Mouse (Mus musculus) intestine, embryonic 16.5 days (tissue): Measurements from ENCODE around the gene 2310061I04Rik. TPM values are rescaled to one million over a fixed set of nuclear protein-coding genes. Genes with fewer than 3 reads are reported as not detected.

Experiments
- ATAC-seq: fragments of 200-750 bp; cut with Nextera tagmentation; 2 replicates; pipeline ENCODE4 v1.8.0; 2017; ENCODE audit warnings: moderate TSS enrichment, moderate library complexity
- H3K27ac ChIP-seq: fragments of 300-500 bp; sonication (generic); 2 replicates; pipeline ENCODE4 v1.5.1; 2014; ENCODE audit warnings: mild to moderate bottlenecking, low read length
- H3K27me3 ChIP-seq: fragments of 300-500 bp; sonication (generic); replicated peaks from 2 replicates; pipeline ENCODE4 v1.6.1; 2014; ENCODE audit warnings: low read length, control low read depth, mixed read lengths; ENCODE audit not compliant: control insufficient read depth, insufficient read depth
- H3K36me3 ChIP-seq: fragments of 300-500 bp; sonication (generic); 2 replicates; pipeline ENCODE4 v1.6.1; 2014; ENCODE audit warnings: low read length, control low read depth; ENCODE audit not compliant: control insufficient read depth, insufficient read depth
- H3K4me1 ChIP-seq: fragments of 300-500 bp; sonication (generic); 2 replicates; pipeline ENCODE4 v1.6.1; 2014; ENCODE audit warnings: low read length, control low read depth, mixed read lengths; ENCODE audit not compliant: control insufficient read depth, insufficient read depth
- H3K4me2 ChIP-seq: fragments of 300-500 bp; sonication (generic); 2 replicates; pipeline ENCODE4 v1.6.1; 2014; ENCODE audit warnings: low read depth, low read length, control low read depth
- H3K4me3 ChIP-seq: fragments of 300-500 bp; sonication (generic); 2 replicates; pipeline ENCODE4 v1.5.1; 2014; ENCODE audit warnings: mild to moderate bottlenecking, low read length
- H3K9ac ChIP-seq: fragments of 300-500 bp; sonication (generic); 2 replicates; pipeline ENCODE4 v1.6.1; 2014; ENCODE audit warnings: low read depth, low read length
- H3K9me3 ChIP-seq: fragments of 300-500 bp; sonication (generic); 2 replicates; pipeline ENCODE4 v1.6.1; 2016; ENCODE audit warnings: low read length, control low read depth; ENCODE audit not compliant: control insufficient read depth
- WGBS: fragments of 180-500 bp; shearing (Covaris S2); extraction: QIAGEN DNeasy Blood & Tissue Kit; methylation state at CpG from one replicate; pipeline ENCODE4 v1.1.7; 2014; 5-methylcytosine and 5-hydroxymethylcytosine counted together
- polyA plus RNA-seq: library from polyadenylated mRNA; unstranded; fragments of >200 nt; fragmentation: Nextera tagmentation; extraction: Ambion mirVana; gene quantifications from 2 replicates; pipeline ENCODE4 v1.2.1, GENCODE M21; 2015

Gene 2310061I04Rik
- polyA plus RNA-seq, 1 experiment from 2014 or later, result 29.1 TPM

- WGBS, result 90% methylated on average over 4 of the region's 4 CpGs
Observed at GRCm38 (mm10) chr17:35923281-35923680, 26.1 kb upstream of the 2310061I04Rik start.

DNA sequence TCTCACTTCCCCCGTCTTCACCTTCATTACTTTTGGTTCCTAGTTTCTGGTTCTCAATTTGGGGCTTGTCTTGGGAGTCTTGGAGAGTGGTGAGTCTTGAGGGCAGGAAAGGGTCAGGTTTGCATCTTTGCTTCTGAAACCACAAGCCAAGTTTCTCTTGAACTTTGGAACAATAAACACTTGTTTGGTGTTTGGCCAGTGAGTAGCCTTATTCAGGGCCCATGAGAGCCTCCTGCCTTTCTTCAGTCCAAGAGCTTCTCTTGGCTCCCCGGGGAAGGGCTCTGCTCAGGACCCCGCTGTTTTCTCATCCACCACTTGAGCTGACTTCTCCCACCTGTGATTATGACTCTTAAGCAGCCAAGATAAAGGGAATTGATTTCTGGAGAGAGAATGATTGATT lies 25.3 kb upstream of the 2310061I04Rik start:
- ATAC-seq, result no peak
- no peak overlapping the region for H3K4me2 ChIP-seq
- no peak overlapping the region for H3K27ac ChIP-seq
- no peaks in the 10 kb centered on the region for H3K9me3 ChIP-seq
- no peaks in the 10 kb centered on the region for H3K27me3 ChIP-seq
- H3K9ac ChIP-seq, result no peak overlapping the region
- 79% methylated on average over 3 of the region's 3 CpGs for WGBS
- peaks cover 23% of the 10 kb centered on the region; the same call in 1 of the 2 replicates for H3K36me3 ChIP-seq
- H3K4me1 ChIP-seq, result peaks cover 28% of the 10 kb centered on the region
- no peak overlapping the region for H3K4me3 ChIP-seq

More at GRCm38 (mm10) chr17:35923281-35923680, 26.1 kb upstream of the 2310061I04Rik start:
- Histone ChIP-seq H3K27ac (no peak overlapping the region), H3K9me3 (no peaks in the 10 kb centered on the region), H3K9ac (no peak overlapping the region), H3K36me3 (peaks cover 29% of the 10 kb centered on the region; the same call in 1 of the 2 replicates), H3K4me3 (no peak overlapping the region), H3K27me3 (no peaks in the 10 kb centered on the region), H3K4me1 (peaks cover 28% of the 10 kb centered on the region), H3K4me2 (no peak overlapping the region)
- ATAC-seq, result no peak

GRCm38 (mm10) chr17:35921710-35922109 lies 24.5 kb upstream of the 2310061I04Rik start:
- H3K27ac ChIP-seq, result no peak overlapping the region

DNA sequence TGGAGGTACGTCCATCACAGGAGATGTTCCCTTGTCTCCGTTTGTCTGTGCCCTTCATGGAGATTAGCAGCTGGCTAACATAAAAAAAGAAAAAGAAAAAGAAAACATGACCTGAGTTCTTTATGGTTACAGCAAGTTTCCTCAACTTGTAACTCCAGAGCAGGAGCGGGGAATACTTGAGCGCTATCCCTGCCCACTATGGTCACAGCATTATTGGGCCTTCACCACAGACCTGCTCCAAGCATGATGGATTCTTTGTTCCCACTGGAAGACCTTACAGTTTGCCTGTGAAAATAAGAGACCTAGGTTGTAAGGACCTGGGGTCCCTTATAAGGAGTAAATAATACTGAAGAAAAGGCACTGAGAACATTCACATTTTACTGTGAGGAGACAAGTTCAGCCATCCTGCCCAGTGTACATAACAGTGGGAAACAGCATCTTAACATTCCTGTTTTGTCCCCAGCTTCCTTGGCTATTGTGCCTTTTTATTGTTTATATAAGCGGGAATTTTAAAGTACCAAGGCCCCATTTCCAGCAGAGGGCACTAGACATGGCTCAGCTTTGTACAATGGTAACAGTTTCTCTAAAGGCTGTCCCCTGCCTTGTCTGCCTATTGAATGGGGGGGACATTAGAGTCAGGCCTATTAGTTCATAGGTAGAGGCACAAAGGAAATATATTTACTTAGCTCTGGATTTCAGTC lies 23.8 kb upstream of the 2310061I04Rik start:
- Histone ChIP-seq H3K36me3 (peaks cover 13% of the 10 kb centered on the region; the same call in 1 of the 2 replicates), H3K27ac (peak overlapping the region; percentile 92), H3K9me3 (no peaks in the 10 kb centered on the region), H3K27me3 (no peaks in the 10 kb centered on the region), H3K9ac (no peak overlapping the region), H3K4me1 (peaks cover 26% of the 10 kb centered on the region), H3K4me2 (no peak overlapping the region), H3K4me3 (no peak overlapping the region)
- 73% methylated on average over 5 of the region's 5 CpGs for WGBS
- no peak for ATAC-seq

More at GRCm38 (mm10) chr17:35921710-35922109, 24.5 kb upstream of the 2310061I04Rik start:
- 86% methylated on average over 4 of the region's 4 CpGs for WGBS
- no peak overlapping the region for H3K9ac ChIP-seq
- H3K4me3 ChIP-seq, result no peak overlapping the region
- H3K27me3 ChIP-seq, result no peaks in the 10 kb centered on the region
- no peak overlapping the region for H3K4me2 ChIP-seq
- H3K9me3 ChIP-seq, result no peaks in the 10 kb centered on the region
- peaks cover 28% of the 10 kb centered on the region for H3K4me1 ChIP-seq
- H3K36me3 ChIP-seq, result peaks cover 20% of the 10 kb centered on the region; the same call in 1 of the 2 replicates
- ATAC-seq, result no peak

- 0 out of 2 replicates have a peak overlapping the region, but pooled peaks have one; percentile 0 for H3K9ac ChIP-seq
- no peak for ATAC-seq
- no peaks in the 10 kb centered on the region for H3K9me3 ChIP-seq
- no peak overlapping the region for H3K4me3 ChIP-seq
- peaks cover 13% of the 10 kb centered on the region; the same call in 1 of the 2 replicates for H3K36me3 ChIP-seq
- H3K4me2 ChIP-seq, result peak overlapping the region; percentile 78
- 50% methylated on average over 1 of the region's 1 CpGs for WGBS
- H3K27me3 ChIP-seq, result no peaks in the 10 kb centered on the region
- peak overlapping the region; percentile 92 for H3K27ac ChIP-seq
- H3K4me1 ChIP-seq, result peaks cover 28% of the 10 kb centered on the region
Observed at GRCm38 (mm10) chr17:35920384-35920783, 23.2 kb upstream of the 2310061I04Rik start.

DNA sequence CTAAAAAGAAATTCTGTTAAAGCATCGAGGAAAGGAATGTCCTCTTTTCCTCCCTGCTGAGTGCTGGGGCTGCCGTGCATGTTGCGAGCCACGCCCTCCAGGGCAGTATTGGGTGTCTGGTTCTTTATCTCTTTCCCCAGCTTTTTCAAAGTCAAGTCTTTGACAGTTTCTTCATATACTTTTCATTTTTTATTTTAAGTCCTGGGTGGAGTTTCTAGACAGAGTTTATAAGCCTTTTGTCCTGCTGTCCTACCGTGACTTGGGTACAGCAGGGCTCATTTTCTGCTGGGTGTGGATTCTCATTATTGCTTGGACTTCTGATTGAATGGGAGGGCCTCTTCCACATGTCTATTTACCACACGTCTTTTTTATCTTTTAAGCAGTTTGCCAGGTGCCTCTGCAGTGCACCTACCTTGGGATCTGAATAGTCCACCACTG lies 22.7 kb upstream of the 2310061I04Rik start:
- H3K9me3 ChIP-seq, result no peaks in the 10 kb centered on the region
- H3K4me1 ChIP-seq, result peaks cover 30% of the 10 kb centered on the region
- peak overlapping the region; percentile 92 for H3K27ac ChIP-seq
- H3K27me3 ChIP-seq, result no peaks in the 10 kb centered on the region
- peaks cover 9% of the 10 kb centered on the region; the same call in 1 of the 2 replicates for H3K36me3 ChIP-seq
- H3K9ac ChIP-seq, result 0 out of 2 replicates have a peak overlapping the region, but pooled peaks have one; percentile 0
- H3K4me3 ChIP-seq, result peak overlapping the region; percentile 75
- peak overlapping the region; percentile 78 for H3K4me2 ChIP-seq
- ATAC-seq, result no peak
- 33% methylated on average over 6 of the region's 6 CpGs for WGBS

DNA sequence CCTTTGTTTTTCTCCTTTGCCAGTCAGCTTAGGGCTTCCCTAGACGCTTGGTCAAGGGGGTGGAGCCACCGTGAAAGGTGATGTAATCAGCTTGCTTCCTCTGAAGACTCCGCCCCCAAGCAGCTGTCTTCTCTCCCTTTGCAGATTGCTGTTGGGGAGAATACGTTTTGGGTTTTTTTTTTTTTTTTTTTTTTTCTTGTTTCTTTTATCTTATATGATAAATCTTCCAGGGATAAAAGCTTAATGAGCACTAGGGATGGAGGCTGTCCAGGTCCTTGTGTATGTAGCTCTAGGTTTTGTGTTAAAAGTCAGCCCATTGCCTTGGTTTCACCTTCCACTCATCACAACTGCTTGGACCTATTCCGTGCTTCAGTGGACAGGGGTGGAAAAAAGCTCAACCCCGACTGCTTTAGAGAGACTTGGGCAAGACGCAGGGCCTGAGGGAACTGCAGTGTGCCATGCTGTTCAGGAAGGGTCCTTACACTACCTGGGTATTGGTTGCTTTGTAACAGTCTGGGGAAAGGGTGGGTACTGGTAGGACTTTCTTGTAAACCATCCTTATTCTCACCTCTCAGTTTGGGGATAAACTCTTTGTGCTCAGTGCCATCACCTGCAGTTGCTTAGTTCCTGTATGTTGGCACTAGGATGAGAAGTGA lies 22.0 kb upstream of the 2310061I04Rik start:
- WGBS, result 8% methylated on average over 7 of the region's 7 CpGs
- Histone ChIP-seq H3K4me1 (peaks cover 30% of the 10 kb centered on the region), H3K36me3 (peaks cover 4% of the 10 kb centered on the region; the same call in 1 of the 2 replicates), H3K4me2 (peak overlapping the region; percentile 78), H3K9me3 (no peaks in the 10 kb centered on the region), H3K4me3 (peak overlapping the region; percentile 75), H3K9ac (peak overlapping the region; percentile 71), H3K27me3 (no peaks in the 10 kb centered on the region), H3K27ac (peak overlapping the region; percentile 98)
- peak; percentile 30 for ATAC-seq

- no peaks in the 10 kb centered on the region; the same call in 1 of the 2 replicates for H3K36me3 ChIP-seq
- H3K9me3 ChIP-seq, result no peaks in the 10 kb centered on the region
- H3K4me3 ChIP-seq, result peak overlapping the region; percentile 75
- no peak for ATAC-seq
- H3K4me1 ChIP-seq, result peaks cover 30% of the 10 kb centered on the region
- peak overlapping the region; percentile 71 for H3K4me2 ChIP-seq
- H3K27ac ChIP-seq, result peak overlapping the region; percentile 98
- WGBS, result under 1% methylated on average over 11 of the region's 11 CpGs
- H3K27me3 ChIP-seq, result no peaks in the 10 kb centered on the region
- H3K9ac ChIP-seq, result peak overlapping the region; percentile 91
Observed at GRCm38 (mm10) chr17:35918276-35919059, 21.2 kb upstream of the 2310061I04Rik start.
